Mouse (Mus musculus) left cerebral cortex, adult 18-20 months (tissue): Measurements from ENCODE around the gene Safb. TPM values are rescaled to one million over a fixed set of nuclear protein-coding genes. Genes with fewer than 3 reads are reported as not detected.

Experiments
- DNase-seq, 2 experiments: peaks; one replicate each; pipeline ENCODE4 v3.0.0; 2021 to 2022; ENCODE audit warnings: low spot score in 2 of 2, mixed read lengths in 1 of 2
- total RNA-seq, 2 experiments: library from RNA; stranded (reverse); gene quantifications; 2 replicates each; pipeline ENCODE4 v1.2.3; 2021

Safb gene
- total RNA-seq, 2 experiments from 2014 or later: 158 to 159 TPM

DNA sequence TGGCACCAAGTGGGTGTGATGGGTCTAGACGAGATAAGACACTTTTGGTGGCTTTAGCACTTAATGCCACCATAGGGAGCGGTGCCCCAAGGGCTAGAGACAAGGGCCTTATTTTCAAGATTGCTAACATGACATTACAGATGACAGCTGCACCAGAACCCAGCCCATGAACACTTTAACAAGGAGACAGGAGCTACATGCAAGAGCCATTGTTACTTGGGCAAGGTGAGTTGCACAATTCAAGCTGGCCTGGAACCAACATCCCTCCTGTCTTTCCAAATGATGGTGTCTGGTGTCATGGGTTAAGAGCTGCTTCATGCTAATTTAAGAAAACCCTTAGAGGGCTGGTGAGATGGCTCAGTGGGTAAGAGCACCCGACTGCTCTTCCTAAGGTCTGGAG is 25.2 kb upstream of the Safb start:
- DNase-seq: no peak

DNA sequence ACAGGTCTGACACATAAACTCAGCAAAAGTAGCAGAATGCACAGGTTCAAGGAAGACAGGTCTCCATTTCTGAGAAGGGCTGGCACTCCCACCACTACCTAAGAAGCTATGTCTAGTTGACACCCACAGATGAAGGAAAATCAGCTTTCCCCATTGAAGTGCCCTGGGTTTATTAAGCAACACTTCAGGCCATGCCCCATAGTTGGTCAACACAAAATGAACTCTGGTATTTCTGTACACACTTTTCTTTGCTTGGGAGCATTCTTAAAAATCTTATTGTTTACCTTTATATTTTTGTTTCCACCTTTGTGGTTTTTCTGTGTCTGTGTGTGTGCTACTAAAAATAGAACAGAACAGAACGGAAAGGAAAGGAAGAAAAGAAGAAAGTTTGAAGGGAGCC is 24.5 kb upstream of the Safb start:
- DNase-seq: no peak

DNA sequence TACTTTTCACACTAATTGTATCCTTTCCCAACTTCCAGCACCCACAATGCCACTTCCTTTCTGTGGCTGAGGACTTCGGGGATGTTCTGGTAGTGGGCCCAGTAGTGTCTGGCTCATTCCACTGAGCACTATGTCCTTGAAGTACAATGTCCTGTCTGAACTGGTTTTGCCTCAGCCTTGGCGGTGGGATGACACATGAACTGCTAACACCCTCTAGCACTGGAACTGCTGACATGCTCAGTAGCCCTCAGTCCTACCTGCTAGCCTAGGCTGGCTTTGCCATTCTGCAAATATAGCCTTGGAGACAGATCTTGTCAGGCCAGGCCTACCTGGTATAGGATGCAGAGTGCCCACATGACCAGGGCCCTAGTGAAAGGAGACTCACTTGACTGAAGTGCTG is 22.8 kb upstream of the Safb start:
- no peak for DNase-seq

DNA sequence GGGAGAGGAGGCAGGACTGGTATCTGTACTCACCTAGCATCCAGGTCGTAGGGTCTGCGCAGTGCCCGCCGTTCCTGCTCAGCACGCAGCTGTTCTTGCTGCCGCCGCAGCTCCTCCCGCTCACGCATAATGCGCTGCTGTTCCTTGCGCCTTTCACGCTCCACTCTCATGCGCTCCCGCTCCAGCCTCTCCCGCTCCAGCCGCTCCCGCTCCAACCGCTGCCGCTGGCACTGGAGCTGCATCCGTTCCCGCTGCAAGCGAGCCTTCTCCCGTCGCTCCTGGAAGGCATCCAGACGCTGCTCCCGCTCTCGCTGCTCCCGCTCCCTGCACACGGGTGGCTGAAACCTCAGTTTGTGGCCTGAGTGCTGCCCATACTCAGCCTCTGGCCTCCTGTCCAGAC is 18.3 kb upstream of the Safb start:
- DNase-seq: no peak

DNA sequence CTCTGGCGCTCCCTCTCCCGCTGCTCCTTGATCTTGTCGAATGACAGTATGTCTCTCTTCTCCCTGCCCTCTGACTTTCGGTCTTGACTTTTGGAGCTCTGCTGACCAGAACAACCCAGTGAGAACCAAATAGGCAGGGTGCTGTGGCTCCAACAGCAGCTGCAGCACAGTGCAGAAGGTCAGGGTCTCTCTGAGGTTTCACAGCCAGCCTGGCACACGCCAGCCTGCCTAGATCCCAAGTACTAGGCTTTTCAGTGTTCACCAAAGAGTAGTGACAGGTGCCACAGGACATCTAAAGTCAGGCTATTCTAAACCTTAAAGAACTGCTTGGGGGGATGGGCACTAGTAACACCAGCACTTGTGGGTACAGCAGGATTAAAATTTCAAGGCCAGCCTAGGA is 17.7 kb upstream of the Safb start:
- no peak for DNase-seq

DNA sequence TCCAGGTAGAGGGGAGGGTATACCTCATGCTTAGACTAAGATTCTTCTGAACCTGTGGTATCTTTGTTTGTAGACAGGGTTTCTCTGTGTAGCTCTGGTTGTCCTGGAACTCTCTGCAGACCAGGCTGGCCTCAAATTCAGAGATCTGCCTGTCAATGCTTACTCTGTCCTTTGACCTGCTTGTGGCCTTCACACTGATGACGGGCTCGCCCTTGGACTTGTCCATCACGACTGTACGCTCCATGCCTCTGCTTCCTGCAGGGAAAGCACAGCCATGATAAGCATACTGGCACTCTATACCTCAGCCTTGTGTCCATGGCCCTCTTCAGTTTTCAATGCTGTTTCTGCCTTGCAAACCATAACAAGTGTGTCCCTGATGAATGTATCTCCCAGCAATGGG is 17.3 kb upstream of the Safb start:
- no peak for DNase-seq

DNA sequence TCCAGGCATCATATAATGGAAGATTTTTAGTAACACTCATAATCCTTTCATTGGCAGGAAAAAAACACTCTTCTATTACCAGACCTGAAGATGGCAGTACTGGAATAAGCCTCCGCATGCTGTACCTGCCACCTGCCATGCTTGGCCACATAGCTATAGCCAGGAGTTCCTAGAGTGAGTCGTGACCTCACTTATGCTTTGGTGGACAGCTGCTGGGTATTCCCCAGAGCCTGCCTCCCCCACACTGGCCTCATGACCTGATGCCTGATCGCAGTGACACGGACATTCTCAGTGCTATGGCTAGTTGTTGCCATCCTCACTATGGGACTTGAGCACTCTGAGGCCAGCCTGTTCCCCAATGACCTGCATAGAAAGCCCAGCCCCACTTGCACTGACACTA is 14.3 kb upstream of the Safb start:
- no peak for DNase-seq

DNA sequence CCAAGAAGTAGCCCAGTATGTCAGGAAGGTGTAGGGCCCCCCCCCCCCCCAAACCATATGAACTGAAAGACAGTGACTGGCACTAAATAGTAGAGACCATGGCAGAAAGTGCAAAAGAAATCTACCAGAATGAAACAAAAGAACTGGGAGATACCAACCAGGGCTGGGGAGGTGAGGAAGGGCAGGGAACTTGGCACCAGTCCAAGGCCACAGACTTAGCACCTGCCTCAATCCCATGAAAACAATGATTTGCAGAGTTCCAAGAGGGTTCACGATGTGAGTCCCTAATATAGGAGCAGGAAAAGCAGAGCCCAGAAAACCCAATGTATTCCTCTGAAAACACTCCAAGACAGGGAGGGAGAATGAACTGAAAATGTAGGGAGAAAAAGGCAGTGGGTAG is 12.5 kb upstream of the Safb start:
- no peak for DNase-seq

DNA sequence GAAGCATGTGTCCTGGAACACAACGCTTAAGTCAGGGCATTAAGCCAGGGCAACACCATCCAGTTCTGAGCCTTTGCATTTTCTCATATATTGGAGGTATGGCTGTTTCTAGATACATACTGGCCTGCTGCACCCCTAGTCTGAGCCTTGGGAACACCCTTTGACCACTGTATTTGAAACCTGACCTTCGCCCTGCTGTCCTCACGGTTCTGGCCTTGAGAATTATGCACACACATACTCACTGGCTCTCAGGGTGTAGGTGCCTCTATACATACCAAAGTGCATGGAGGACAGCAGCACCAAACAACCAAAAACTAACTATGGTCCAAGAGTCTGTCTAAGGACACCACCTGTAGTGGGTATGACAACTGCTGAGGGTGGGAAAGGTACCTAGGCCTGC is 11.7 kb upstream of the Safb start:
- no peak for DNase-seq

DNA sequence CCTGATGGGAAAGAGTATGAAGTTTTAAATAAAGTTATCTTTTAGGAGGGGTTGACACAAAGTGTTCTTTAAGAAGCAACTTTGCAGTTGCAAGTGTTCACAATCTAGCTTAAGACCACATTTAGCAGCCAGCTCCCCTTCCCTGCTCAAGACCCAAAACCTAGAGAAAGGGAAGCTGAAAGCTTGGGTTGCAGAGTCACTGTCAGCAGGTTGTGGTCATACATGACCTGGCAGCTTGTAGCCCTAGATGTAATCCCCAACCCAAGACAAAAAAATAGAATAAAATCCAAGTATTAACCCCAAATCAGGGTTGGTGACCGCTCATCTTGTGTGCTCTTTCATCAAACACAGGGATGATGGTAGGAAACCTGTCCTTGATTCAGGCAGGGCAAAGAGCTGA is 1.6 kb upstream of the Safb start:
- no peak for DNase-seq

DNA sequence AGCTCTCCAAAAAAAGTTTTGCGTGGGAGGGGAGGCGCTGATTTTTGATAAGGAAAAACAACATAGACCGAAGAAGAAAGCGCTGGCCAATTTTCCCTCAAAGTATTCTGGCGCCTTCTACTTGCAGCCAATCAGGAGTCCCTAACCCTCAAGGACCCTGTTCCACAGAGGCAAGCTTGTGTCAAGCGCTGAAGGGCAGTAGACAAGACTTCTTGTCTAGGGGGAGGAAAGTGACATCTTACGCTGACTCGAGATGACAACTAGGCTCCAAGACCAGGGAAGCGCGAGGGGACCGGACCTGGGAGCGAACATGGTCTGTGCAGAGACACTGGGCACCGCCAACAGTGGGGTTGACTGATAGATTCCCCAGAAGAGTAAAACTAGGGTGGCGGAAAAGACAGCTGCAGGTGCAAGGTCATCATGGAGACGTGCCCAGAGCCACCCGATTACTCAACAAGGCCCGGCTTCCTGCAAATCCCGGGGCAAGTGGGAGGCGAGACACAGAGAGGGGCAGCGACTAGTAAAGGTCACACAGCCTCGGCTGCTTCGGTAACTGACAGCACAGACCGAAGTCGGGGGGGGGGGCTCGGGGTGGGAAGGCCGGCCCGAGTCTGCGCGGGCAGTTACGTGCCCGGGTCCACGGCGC is 891 bp upstream of the Safb start:
- DNase-seq: no peak

DNA sequence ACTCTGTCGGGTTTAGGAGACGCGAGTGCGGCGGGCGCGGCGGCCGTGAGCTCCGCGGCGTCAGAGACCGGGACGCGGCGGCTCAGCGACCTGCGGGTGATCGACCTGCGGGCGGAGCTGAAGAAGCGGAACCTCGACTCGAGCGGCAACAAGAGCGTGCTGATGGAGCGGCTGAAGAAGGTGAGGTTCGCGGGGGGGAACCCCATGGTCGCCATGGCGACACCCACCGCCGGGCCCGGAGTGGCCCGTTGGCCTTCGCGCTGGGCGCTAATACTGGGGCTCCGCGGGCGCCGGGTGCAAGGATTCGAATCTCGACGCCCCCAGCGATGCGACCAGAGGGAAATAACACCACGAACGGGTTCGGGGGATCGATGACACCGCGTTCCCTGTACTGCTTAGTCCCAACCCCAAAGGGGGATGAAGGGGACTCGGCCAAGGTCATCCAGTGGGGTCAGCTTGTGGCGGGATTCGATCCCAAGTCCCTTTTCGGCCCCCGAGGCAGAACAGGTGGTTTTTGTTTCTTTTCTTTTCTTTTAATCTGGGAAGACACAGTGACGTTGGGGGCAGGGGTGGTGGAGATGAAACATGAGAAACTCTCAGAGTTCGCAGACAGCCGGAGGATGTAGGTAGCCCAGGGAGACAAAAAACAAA is 671 bp downstream of the Safb start:
- peak in 1 of 2 experiments; percentile 28 for DNase-seq

DNA sequence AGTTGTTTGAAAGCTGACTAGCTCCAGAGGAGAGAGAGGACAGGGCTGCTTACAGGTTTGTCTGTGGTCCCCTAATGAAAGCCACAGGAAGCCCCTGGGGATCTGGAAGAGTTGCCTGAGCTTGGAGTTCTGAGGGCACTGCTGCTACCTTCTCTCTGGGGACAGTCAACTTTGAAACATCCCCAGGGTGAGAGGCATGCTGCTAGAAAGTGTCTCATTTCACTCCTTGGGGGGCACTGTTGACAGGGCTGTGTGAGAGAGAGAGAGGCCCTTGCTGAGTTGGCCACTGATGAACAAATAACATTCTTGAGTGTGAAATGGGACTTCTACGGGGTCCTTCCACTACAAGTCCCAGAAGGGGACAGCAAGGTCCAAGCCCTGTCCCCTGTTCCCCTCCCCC is 3.1 kb downstream of the Safb start:
- no peak for DNase-seq

DNA sequence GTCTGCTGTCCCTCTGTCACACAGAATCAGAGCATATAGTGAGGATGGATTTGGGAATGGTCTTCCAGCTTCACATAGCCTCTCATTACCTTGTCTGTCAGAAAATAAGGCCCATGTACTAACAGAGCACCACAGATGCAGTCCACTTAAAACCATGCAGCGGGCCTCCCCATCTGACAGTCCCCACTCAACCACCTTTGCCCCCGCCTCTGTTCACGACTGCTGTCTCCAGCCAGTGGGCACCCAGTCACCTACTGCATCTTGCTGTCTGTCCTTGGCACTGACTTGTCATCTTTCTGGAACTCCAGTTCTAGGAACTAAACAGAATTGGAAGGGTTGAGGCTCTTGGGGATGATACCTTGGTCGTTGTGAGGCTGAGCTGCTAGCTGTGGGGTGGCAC is 4.3 kb downstream of the Safb start:
- no peak for DNase-seq

DNA sequence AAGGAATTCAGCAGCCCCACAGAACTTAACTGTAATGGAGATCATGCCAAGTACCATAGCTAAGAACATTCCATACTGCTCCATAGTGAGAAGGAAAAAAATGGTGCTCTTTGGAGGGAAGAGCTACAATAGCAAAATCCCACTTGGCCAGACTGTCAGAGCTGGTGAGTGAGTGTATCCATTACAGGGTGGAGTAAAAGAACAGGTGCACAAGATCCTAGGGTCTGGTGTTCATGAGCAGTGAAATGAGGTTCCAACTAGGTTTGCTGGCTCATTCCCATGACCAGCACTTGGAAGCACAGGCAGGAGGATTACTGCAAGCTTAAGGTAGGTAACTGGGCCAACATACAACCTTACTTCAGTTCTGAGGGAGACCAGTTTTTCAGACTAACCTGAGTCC is 7.9 kb downstream of the Safb start:
- DNase-seq: no peak

DNA sequence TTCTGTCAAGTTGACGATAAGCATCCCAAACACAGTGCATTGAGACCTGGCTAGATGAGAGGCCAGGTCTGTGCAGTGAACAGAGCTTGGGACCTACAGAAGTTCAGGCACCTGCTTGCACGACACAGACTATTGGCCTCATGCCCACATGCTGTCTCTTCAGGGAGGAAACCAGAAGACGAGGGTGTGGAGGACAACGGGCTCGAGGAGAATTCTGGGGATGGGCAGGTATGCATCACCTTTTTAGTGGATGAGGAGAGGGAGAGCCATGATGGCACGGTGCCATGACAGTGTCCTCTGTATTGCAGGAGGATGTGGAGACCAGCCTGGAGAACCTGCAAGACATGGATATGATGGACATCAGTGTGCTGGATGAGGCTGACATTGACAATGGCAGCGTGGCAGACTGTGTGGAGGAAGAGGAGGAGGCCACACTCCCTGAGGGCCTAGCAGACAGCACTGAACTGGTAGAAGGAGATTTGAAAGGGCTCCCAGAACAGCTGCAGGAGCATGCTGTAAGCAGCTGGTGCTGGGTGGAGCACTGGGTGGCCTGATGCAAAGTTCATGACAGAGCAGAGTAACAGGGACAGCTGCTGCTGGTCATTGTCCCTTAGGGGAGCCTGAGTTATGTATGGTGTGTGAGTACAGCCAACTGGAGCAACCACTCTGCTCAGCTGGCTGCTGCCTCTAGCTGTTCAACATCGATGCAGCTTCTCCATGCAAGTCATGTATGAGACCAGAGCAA is 9.1 kb downstream of the Safb start:
- DNase-seq: no peak

DNA sequence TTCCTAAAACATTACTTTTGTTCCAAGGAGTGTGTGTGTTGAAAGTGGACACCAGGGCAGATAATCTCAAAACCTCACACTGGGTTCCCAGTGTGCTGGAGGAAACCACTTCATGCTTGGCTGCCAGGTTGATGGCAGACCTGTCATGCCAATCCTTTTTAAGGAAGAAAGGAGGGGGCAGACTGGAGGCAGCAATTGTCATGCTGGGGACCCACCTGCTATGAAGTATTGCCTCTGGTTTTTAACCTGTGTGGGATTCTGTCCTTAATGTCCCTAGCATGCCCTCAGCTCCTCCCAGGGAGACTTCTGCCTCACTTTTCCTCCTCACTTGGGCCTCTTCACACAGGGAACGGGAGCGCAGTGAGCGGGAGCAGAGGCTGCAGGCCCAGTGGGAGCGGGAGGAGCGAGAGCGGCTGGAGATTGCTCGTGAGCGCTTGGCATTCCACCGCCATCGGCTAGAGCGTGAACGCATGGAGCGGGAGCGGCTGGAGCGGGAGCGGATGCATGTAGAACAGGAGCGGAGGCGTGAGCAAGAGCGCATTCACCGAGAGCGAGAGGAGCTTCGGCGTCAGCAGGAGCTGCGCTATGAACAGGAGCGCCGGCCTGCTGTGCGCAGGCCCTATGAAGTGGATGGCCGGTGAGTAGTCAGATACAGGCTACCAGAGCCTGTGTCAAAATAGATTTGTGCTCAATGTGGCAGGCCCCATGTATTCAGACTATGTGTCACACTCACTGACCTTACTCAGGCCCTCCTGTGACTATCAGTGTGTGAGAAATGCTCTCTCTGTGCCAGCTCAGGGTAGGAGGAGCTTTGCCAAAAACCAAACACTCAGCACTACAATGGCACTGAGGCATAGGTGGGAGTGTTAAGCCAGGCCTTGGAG is 18.8 kb downstream of the Safb start:
- no peak for DNase-seq

DNA sequence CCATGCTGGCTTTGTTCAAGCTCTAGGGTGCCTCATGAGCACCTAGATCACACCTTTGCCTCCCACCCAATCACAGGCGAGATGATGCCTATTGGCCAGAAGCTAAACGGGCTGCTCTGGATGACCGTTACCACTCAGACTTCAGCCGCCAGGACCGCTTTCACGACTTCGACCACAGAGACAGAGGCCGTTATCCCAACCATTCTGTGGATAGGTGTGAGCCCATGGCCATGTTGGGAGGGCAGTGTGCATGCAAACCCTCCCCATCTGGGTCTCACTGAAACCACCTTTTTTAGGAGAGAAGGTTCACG is 19.4 kb downstream of the Safb start:
- DNase-seq: no peak

DNA sequence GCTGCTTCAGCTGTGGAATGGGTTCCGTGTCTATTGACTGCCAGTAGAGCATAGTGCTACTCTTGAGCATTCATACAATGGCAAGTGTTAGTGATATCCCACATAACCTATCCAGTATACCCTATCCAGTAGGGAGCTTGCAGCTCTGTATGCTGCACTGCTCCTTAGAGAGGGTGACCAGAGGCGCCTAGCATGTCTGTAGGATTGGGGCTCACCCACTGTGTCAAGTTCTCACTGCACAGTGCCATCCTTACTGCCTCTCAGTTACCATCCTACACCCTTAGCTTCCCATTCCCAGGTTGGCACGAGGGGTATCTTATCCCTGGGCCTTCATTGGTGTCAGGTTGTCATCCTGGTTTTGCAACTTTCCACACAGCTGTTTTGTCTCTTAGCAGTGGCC is 19.8 kb downstream of the Safb start:
- no peak for DNase-seq

DNA sequence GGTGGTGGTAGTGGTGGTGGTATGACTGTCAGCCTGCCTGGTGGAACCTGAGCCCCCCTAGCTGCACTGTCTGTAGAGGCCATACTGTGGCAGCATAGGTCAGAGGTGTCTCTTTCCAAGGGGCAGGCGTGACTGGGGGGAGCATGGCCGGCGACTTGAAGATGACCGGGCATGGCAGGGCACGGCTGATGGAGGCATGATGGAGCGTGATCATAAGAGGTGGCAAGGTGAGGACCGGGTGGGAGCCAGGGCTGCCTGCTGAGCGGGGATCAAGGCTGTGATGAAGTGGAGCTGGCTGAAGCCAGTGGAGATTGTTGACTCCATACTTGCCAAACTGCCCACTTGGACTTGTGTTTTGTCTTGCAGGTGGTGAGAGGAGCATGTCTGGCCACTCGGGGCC is 20.8 kb downstream of the Safb start:
- DNase-seq: no peak

DNA sequence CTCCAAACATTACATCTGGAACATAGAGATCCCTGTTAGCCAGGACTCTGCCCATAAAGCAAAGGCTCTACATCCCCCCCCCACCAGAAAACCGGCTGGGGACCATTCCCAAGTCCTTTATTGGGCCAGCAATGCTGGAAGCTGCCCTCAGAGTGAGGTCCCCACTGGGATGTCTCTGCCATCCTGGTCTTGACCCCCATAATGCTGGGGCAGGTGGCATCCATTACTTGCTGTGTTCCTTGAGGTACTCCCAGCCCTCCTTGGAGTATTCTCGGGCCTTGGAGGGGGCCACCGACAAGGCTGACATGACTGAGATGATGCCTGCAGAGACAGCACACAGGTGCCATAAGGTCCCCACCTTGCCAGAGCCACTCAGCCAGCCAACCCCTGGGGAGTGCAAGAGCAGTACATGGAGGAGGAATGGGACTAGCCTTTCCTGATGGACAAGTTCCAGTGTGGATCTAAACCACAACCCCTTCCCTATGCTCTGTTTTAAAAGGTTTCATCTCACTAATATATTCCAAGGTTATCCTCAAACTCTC is 23.0 kb downstream of the Safb start:
- no peak for DNase-seq

DNA sequence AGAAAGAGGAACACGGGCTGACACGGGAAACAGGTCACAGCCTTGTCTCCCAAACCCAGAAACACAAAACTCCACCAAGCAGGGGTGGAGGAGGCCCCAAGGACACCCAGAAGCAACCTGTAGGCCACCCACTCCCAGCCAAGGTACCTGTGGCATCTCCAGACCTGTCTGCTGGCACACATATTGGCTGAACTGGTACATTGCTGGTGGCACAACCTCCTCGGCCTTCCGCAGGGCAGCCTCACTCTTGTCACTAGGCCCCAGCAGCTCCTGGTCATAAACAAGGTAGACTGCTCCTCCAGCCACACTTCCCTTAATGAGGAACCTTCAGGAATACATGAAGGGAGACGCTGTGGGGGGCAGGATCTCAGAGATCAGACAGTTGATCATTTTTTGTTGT is 24.1 kb downstream of the Safb start:
- DNase-seq: no peak
